Mouse (Mus musculus): Measurements from ENCODE around the gene Exoc4. TPM values are rescaled to one million over a fixed set of nuclear protein-coding genes. Genes with fewer than 3 reads are reported as not detected.

Exoc4 gene
- polyA plus RNA-seq, 1 experiment from 2014 or later = 40.2 TPM

DNA sequence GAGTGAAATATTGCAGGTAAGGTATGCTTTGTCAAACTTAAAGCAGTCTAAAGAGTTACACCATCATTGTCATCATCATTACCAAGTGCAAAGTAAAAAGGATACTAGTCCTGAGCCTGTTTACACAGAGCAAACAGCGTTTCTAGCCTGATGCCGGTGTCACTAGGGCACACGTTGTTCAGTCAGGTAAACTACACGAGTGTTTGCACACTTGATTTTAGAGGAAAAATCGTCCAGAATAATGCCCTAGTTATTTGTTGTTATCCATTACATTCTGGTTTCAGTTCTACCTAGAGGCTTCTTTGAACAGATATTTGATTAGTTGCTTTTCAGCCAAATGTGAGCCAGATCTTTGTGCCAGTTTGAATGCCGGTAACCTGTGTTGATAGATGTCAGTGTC lies 37.5 kb downstream of the Exoc4 start:
- no peak for ATAC-seq (ENCODE audit: insufficient number of reproducible peaks, insufficient read depth, low FRiP score, low read depth)
- H3K36me3 ChIP-seq (ENCODE audit: control insufficient read depth, insufficient read depth, low read length) = no peaks in the 10 kb centered on the region
- H3K9ac ChIP-seq (replicated peaks; ENCODE audit: low read depth, low read length) = no peak overlapping the region
- H3K4me3 ChIP-seq (ENCODE audit: low read depth, low read length) = no peak overlapping the region
- H3K27me3 ChIP-seq (ENCODE audit: control insufficient read depth, insufficient read depth, low read length) = no peaks in the 10 kb centered on the region
- no peak overlapping the region for H3K4me2 ChIP-seq (replicated peaks; ENCODE audit: low read depth, low read length)
- no peak overlapping the region for H3K27ac ChIP-seq (ENCODE audit: low read length)
- H3K4me1 ChIP-seq (ENCODE audit: control insufficient read depth, insufficient read depth, low read length) = no peaks in the 10 kb centered on the region
- no peaks in the 10 kb centered on the region for H3K9me3 ChIP-seq (ENCODE audit: control insufficient read depth, low read depth, low read length)
- WGBS = 63% methylated on average over 6 of the region's 6 CpGs

DNA sequence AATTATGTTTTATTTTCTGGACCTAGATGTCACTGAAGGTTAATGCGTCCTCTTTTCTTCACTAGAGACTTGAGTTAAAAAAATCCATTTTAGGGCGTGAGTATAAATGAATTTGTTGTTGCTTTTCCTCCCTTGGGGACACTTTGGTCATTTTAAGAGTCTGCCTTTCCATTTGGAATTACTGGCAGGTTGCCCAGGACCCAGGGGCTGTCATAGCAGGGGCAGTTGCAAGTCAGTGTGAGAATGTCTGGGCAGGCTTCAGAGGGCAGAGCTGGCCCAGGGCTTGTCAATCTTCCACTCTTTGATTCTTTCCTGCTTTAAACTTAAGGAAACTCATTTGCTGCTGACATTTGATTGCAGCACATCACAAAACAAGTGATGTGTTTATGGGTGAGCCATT lies 45.7 kb downstream of the Exoc4 start:
- 68% methylated on average over 2 of the region's 2 CpGs for WGBS
- H3K9ac ChIP-seq (replicated peaks; ENCODE audit: low read depth, low read length) = no peak overlapping the region
- H3K4me2 ChIP-seq (replicated peaks; ENCODE audit: low read depth, low read length) = no peak overlapping the region
- no peaks in the 10 kb centered on the region for H3K9me3 ChIP-seq (ENCODE audit: control insufficient read depth, low read depth, low read length)
- no peak for ATAC-seq (ENCODE audit: insufficient number of reproducible peaks, insufficient read depth, low FRiP score, low read depth)
- H3K27me3 ChIP-seq (ENCODE audit: control insufficient read depth, insufficient read depth, low read length) = no peaks in the 10 kb centered on the region
- no peaks in the 10 kb centered on the region for H3K4me1 ChIP-seq (ENCODE audit: control insufficient read depth, insufficient read depth, low read length)
- H3K4me3 ChIP-seq (ENCODE audit: low read depth, low read length) = no peak overlapping the region
- no peaks in the 10 kb centered on the region for H3K36me3 ChIP-seq (ENCODE audit: control insufficient read depth, insufficient read depth, low read length)
- no peak overlapping the region for H3K27ac ChIP-seq (ENCODE audit: low read length)

DNA sequence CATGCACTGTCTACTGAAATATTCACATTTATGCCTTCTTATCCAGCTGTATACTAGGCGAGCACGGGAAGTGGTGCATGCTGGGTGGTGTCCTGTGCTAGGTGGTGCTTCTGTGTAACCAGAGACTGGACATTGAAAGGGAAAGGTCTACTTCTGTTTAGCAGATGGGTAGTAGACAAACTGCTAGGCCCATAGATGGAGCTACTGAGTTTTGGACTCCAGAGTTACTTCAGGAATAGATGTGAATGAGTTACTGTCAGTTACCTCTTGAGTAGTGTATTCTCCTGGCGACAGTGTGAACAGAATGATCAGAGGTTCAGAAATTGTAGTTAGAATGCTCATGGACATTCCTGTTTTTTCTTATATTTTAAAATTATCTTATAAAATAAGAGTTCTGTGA lies 48.7 kb downstream of the Exoc4 start:
- Histone ChIP-seq H3K9ac (replicated peaks; ENCODE audit: low read depth, low read length) (no peak overlapping the region), H3K4me1 (ENCODE audit: control insufficient read depth, insufficient read depth, low read length) (no peaks in the 10 kb centered on the region), H3K27me3 (ENCODE audit: control insufficient read depth, insufficient read depth, low read length) (no peaks in the 10 kb centered on the region), H3K4me3 (ENCODE audit: low read depth, low read length) (no peak overlapping the region), H3K36me3 (ENCODE audit: control insufficient read depth, insufficient read depth, low read length) (no peaks in the 10 kb centered on the region), H3K27ac (ENCODE audit: low read length) (no peak overlapping the region), H3K4me2 (replicated peaks; ENCODE audit: low read depth, low read length) (no peak overlapping the region), H3K9me3 (ENCODE audit: control insufficient read depth, low read depth, low read length) (no peaks in the 10 kb centered on the region)
- no peak for ATAC-seq (ENCODE audit: insufficient number of reproducible peaks, insufficient read depth, low FRiP score, low read depth)
- WGBS = 92% methylated on average over 3 of the region's 3 CpGs

DNA sequence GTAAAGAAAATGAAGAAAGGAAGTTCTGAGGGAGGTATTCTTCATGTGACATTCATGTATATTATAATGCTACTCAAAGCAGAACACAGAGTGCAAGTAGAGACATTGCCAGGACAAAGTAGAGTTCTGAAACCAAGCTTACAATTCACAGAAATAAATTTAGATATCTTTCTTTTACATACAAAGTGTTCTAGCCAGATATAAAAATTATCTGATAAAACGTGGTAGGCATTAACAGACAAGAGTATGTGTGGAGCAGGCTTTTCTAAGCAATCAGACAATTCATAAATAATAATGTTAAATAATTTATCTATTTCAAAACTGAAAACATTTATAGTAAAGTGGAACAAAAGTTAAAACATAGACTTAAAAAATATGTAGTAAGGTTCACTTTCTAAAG lies 49.9 kb downstream of the Exoc4 start:
- Histone ChIP-seq H3K4me2 (replicated peaks; ENCODE audit: low read depth, low read length) (no peak overlapping the region), H3K27me3 (ENCODE audit: control insufficient read depth, insufficient read depth, low read length) (no peaks in the 10 kb centered on the region), H3K36me3 (ENCODE audit: control insufficient read depth, insufficient read depth, low read length) (no peaks in the 10 kb centered on the region), H3K4me3 (ENCODE audit: low read depth, low read length) (no peak overlapping the region), H3K9ac (replicated peaks; ENCODE audit: low read depth, low read length) (no peak overlapping the region), H3K4me1 (ENCODE audit: control insufficient read depth, insufficient read depth, low read length) (no peaks in the 10 kb centered on the region), H3K27ac (ENCODE audit: low read length) (no peak overlapping the region), H3K9me3 (ENCODE audit: control insufficient read depth, low read depth, low read length) (no peaks in the 10 kb centered on the region)
- no peak for ATAC-seq (ENCODE audit: insufficient number of reproducible peaks, insufficient read depth, low FRiP score, low read depth)
- 69% methylated on average over 1 of the region's 1 CpGs for WGBS

DNA sequence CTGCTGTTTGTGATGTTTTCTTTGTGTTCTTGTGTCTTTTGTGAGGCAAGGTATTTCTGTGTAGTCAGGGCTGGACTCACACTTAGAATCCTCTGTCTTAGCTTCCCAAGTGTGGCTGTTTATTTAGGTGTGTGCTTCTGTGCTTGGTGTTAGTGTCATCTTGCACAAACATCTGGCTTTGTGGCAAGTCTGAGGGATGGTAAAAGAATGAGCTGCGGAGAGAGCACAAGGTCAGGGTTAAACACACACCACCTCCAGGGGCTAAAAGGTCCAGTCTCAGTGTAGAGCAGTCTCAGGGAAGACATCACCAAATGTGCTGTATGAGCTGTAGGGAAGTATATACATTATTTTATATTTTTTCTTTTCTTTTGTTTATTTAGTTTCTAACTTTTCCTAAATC lies 57.1 kb downstream of the Exoc4 start:
- Histone ChIP-seq H3K4me2 (replicated peaks; ENCODE audit: low read depth, low read length) (no peak overlapping the region), H3K36me3 (ENCODE audit: control insufficient read depth, insufficient read depth, low read length) (no peaks in the 10 kb centered on the region), H3K9me3 (ENCODE audit: control insufficient read depth, low read depth, low read length) (no peaks in the 10 kb centered on the region), H3K4me3 (ENCODE audit: low read depth, low read length) (no peak overlapping the region), H3K27ac (ENCODE audit: low read length) (no peak overlapping the region), H3K27me3 (ENCODE audit: control insufficient read depth, insufficient read depth, low read length) (no peaks in the 10 kb centered on the region), H3K9ac (replicated peaks; ENCODE audit: low read depth, low read length) (no peak overlapping the region), H3K4me1 (ENCODE audit: control insufficient read depth, insufficient read depth, low read length) (0 out of 2 replicates have a peak, but pooled peaks cover 3% of the 10 kb centered on the region)
- WGBS = 33% methylated on average over 1 of the region's 1 CpGs
- no peak for ATAC-seq (ENCODE audit: insufficient number of reproducible peaks, insufficient read depth, low FRiP score, low read depth)

DNA sequence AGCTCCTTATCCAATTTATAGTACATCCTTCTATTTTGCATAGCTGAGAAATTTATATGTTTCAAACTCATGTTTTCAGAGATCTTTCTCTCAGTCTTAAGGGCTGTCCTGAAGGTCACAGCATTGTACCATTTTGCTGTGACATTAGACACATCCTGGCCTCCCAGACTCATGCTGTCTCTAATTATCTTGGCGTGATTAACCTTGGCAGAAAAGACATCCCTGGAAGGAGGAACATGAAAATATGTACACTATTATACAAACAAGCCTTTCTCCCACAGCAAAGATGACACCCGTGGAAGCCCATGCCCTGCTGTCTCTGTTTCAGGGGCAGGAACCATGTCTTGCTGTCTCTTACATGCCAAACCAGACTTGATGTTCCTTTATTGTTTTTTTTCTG lies 59.8 kb downstream of the Exoc4 start:
- 84% methylated on average over 2 of the region's 2 CpGs for WGBS
- Histone ChIP-seq H3K36me3 (ENCODE audit: control insufficient read depth, insufficient read depth, low read length) (no peaks in the 10 kb centered on the region), H3K4me2 (replicated peaks; ENCODE audit: low read depth, low read length) (no peak overlapping the region), H3K27me3 (ENCODE audit: control insufficient read depth, insufficient read depth, low read length) (no peaks in the 10 kb centered on the region), H3K4me1 (ENCODE audit: control insufficient read depth, insufficient read depth, low read length) (0 out of 2 replicates have a peak, but pooled peaks cover 3% of the 10 kb centered on the region), H3K9ac (replicated peaks; ENCODE audit: low read depth, low read length) (no peak overlapping the region), H3K27ac (ENCODE audit: low read length) (no peak overlapping the region), H3K4me3 (ENCODE audit: low read depth, low read length) (no peak overlapping the region), H3K9me3 (ENCODE audit: control insufficient read depth, low read depth, low read length) (no peaks in the 10 kb centered on the region)
- ATAC-seq (ENCODE audit: insufficient number of reproducible peaks, insufficient read depth, low FRiP score, low read depth) = no peak

DNA sequence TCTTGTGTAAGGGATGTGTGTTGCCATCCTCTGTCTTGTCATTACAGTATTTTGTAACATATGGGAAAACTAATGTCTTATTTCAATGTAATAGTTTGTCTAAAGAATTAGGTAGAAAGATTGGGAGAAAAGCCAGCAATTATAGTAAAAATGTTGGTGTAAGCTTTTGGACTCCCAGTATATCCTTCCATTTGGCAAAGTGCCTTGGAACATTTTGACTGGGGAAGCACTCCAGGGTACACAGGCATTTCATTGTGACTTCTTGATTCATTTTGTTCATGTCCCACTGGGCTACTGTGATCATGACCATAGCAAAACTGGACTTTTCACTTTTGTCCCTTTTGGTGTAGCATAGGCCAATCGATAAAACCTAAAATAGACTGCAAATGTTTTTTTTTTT lies 61.6 kb downstream of the Exoc4 start:
- Histone ChIP-seq H3K4me3 (ENCODE audit: low read depth, low read length) (no peak overlapping the region), H3K9ac (replicated peaks; ENCODE audit: low read depth, low read length) (no peak overlapping the region), H3K36me3 (ENCODE audit: control insufficient read depth, insufficient read depth, low read length) (no peaks in the 10 kb centered on the region), H3K27me3 (ENCODE audit: control insufficient read depth, insufficient read depth, low read length) (no peaks in the 10 kb centered on the region), H3K9me3 (ENCODE audit: control insufficient read depth, low read depth, low read length) (no peaks in the 10 kb centered on the region), H3K27ac (ENCODE audit: low read length) (no peak overlapping the region), H3K4me1 (ENCODE audit: control insufficient read depth, insufficient read depth, low read length) (0 out of 2 replicates have a peak, but pooled peaks cover 3% of the 10 kb centered on the region), H3K4me2 (replicated peaks; ENCODE audit: low read depth, low read length) (no peak overlapping the region)
- no peak for ATAC-seq (ENCODE audit: insufficient number of reproducible peaks, insufficient read depth, low FRiP score, low read depth)
- WGBS = 100% methylated on average over 1 of the region's 1 CpGs

DNA sequence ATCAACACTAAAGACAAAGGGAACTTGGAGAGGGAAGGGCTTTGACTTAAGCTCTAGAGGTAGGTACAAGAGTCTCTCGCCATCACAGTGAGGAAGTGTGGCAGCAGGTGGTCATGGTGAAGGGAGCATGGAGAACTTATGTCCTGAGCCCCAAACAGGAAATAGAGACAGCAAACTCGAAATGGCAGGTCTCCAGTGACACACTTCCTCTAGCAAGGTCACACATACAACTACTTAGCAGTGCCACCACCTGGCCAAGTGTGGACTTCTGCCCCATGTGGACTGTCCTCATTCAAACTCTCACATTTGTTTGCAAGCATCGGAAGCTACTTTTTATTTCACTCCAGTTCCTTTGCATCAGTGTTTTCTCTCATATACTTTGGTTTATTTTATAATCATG lies 74.0 kb downstream of the Exoc4 start:
- Histone ChIP-seq H3K4me1 (ENCODE audit: control insufficient read depth, insufficient read depth, low read length) (no peaks in the 10 kb centered on the region), H3K27ac (ENCODE audit: low read length) (no peak overlapping the region), H3K4me3 (ENCODE audit: low read depth, low read length) (no peak overlapping the region), H3K9me3 (ENCODE audit: control insufficient read depth, low read depth, low read length) (no peaks in the 10 kb centered on the region), H3K4me2 (replicated peaks; ENCODE audit: low read depth, low read length) (no peak overlapping the region), H3K36me3 (ENCODE audit: control insufficient read depth, insufficient read depth, low read length) (no peaks in the 10 kb centered on the region), H3K9ac (replicated peaks; ENCODE audit: low read depth, low read length) (no peak overlapping the region), H3K27me3 (ENCODE audit: control insufficient read depth, insufficient read depth, low read length) (no peaks in the 10 kb centered on the region)
- ATAC-seq (ENCODE audit: insufficient number of reproducible peaks, insufficient read depth, low FRiP score, low read depth) = no peak
- WGBS = 79% methylated on average over 3 of the region's 3 CpGs

DNA sequence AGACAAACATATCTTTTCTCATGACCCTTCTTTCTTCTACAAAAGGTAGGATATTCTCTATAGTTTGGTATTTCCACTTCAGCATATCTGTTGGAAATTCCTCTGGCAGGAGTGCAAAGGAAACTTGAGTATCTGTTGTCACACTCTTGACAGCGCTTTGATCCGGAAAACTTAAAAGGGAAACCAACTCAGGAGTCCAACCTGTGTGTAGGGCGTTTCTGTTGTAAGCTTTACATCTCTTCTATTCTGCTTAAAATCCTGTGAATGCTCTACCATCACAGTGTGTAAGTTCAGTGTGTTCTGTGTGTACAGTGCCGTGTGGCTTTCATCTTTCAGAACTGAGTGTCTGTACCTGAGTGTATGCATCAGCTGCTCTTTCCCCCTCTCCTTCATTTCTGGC lies 74.5 kb downstream of the Exoc4 start:
- no peak for ATAC-seq (ENCODE audit: insufficient number of reproducible peaks, insufficient read depth, low FRiP score, low read depth)
- Histone ChIP-seq H3K9me3 (ENCODE audit: control insufficient read depth, low read depth, low read length) (no peaks in the 10 kb centered on the region), H3K4me2 (replicated peaks; ENCODE audit: low read depth, low read length) (no peak overlapping the region), H3K36me3 (ENCODE audit: control insufficient read depth, insufficient read depth, low read length) (no peaks in the 10 kb centered on the region), H3K27ac (ENCODE audit: low read length) (no peak overlapping the region), H3K4me1 (ENCODE audit: control insufficient read depth, insufficient read depth, low read length) (no peaks in the 10 kb centered on the region), H3K9ac (replicated peaks; ENCODE audit: low read depth, low read length) (no peak overlapping the region), H3K4me3 (ENCODE audit: low read depth, low read length) (no peak overlapping the region), H3K27me3 (ENCODE audit: control insufficient read depth, insufficient read depth, low read length) (no peaks in the 10 kb centered on the region)
- WGBS = 80% methylated on average over 4 of the region's 4 CpGs
